Mouse (Mus musculus): ENCODE results near the gene Abcb9. TPM values are rescaled to one million over a fixed set of nuclear protein-coding genes. Genes with fewer than 3 reads are reported as not detected.

Gene Abcb9
- total RNA-seq, 4 experiments from 2014 or later, result 11.4 to 21.3 (median 15.4) TPM

DNA sequence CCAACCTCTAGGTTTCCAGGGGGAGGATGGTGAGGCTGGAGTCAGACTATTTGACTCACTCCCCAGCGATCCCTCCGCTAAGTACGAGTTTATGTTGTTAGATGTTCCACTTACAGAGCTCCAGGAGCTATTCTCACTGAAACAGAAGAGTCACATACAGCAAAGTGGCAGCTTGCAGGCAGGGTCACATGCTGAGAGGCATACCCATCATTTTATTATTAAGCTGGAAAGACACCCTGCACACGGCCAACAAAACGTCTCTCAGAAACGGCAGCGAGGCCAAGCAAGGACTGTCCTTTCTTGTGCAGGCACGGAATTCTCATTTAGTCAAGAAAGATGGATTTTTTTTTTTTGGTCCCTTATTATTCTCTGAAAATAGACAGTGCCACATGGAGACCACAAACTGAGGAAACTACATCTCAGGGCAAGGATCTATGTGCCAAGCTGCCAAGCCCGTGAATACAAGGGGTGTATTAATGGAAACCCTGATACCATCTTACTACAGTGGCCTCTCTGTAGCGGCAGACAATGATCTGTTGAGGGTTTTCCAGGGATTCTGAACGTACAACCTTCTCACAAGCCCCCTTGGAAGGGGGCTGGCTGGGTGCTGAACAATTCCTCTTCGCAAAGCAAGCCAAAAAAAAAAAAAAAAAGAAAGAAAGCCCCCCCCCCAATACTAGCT lies 65.1 kb downstream of the Abcb9 start:
- no peak for DNase-seq

GRCm38 (mm10) chr5:124029220-124030035 lies 66.2 kb downstream of the Abcb9 start:
- DNase-seq, result no peak

- no peak for DNase-seq
These were observed 66.9 kb downstream of the Abcb9 start for GRCm38 (mm10) chr5:124028680-124029079.

DNA sequence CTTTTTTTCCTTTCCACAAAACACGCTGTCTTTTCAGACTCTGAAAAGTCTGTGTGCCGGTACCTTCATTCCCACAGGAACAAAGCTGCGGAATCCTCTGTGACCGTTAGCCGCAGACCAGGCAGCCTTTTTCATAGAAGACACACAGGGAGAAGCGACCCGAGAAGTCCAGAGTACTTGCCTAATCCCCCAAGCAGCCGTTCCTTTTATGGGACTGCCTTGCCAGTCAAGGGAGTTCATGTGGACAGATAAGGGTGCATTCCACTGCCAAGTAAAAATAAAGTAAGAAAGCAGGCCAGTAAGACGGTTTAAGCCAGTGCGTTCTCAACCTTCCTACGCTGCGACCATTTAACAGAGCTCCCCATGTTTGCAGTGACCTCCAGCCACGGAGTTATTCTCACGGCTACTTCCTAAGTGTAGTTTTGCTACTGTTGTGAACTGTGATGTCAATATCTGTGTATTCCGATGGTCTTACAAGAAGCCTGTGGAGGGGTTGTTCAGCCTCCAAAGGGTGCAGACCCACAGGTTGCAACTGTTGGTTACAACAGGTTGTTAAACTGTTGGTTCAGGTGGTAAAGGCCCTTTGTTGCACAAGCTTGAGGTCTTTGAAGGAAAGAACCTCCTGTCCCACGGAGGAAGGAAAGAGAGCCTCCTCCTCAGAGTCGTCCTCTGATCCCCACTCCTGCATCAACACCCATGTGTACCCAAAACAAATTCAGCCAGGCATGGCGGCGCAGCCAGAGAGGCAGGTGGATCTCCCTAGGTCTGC lies 67.7 kb downstream of the Abcb9 start:
- DNase-seq, result no peak

DNA sequence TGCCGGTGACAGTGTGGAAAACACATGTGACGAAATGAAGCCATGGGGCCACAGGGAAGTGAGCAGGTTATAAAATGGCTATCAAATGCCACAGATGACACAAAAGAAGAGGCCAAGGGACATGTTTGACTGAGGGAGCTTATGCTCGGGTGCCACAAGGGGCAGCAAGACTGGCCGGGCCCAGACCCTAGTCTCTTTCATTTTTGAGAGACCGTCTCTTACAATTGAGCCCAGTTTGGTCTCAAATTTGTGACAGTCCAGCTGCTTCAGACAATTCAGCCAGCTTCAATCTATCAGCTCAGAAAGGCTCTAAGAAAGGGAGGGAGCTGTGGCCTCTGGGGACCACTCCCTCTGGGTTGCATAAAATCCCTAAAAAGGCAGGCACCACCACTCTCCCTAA lies 69.0 kb downstream of the Abcb9 start:
- DNase-seq, result no peak

DNA sequence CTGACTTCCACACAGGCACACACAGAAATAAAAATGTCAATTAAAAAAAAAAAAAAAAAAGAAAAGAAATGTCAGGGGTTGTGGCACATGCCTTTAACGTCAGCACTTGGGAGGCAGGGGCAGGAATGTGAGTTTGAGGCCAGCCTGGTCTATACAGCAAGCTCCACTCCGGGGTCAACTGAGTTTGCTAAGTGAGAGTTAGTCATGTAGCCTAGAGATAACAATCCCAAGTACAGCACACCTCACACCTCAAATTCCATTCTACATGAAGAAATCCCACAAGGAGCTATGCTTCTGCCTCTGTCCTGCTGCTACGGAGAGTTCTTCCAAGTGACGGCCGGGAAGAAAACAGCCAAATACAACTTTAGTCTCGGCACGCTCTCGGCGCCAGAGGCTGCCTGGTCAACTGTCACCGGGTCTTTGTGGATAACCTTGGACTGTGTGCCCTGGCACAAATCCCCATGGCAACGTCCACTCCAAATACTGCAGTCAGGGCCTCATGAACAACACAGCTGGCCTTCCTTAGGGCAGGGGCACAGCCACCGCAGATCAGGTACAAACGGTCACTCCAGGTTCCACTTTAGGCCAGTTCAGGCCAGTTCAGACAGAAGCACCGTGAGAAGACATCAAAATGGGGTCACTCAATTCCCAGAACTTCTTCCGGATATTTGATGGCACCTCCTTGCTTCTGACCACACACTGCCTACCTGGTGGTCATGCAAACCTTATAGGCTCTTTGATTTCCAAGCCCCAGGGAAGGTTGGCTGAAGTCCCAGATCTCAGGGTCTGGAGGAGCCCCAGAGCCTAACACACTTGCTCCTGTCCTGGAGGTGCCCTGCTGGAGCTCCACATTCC lies 69.8 kb downstream of the Abcb9 start:
- DNase-seq, result peak; percentile 82

DNA sequence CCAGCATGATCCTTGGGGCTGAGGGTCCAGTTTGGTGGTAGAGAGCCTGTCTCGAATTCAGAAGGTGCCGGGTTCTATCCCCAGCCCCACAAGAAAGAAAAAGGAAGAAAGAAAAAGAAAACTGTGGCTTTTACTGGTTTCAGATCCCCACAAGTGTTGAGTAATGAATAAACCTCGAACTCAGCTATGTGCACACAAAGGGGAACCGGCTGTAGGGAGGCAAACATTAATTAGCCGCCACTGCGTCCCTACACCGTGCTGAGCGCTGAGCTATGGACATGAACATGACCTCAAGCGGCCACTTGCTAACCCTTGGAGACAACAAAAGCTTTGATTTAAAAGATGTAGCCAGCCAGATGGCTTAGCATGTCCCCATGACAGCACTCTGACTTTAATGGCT lies 70.5 kb downstream of the Abcb9 start:
- DNase-seq, result no peak

GRCm38 (mm10) chr5:124024677-124025076 lies 70.9 kb downstream of the Abcb9 start:
- peak; percentile 83 for DNase-seq

GRCm38 (mm10) chr5:124022365-124022764 lies 73.2 kb downstream of the Abcb9 start:
- DNase-seq, result no peak

DNA sequence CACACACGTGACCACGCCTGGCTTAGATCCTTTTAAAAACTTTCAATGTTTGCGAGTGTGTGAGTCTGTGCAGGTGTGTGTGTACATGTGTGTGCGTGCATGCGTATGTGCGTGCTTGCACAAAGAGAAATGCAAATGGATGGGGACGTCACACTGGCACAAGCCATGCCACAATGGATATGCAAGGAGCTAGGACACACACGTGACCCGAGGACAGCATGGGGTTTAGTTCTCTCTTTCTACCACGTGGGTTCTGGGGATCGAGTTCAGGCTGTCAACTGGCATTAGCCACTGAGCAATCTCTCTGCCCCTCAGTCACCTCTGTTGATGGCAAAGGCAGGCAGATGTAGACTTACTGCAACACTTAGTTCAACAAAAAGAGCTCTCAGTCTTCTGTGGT lies 73.9 kb downstream of the Abcb9 start:
- DNase-seq, result no peak

DNA sequence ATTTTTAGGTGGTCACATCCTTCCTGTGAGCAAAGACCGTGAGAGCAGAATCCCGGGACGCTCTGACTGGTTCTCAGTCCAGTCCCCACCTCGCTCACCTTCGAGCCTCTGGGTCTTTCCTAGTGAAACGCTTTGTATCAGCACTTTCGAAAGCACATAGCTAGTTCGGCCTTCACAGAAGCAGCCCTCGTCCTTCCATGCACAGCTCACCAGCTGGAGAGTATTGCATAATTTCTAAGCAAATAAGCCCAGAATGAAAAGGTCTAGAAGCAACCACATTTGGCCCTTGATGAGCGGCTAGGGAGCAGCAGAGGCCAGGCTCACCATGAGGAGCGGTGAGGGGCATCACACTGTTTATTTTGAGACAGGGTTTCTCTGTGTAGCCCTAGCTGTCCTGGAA lies 74.5 kb downstream of the Abcb9 start:
- DNase-seq, result peak; percentile 66

DNA sequence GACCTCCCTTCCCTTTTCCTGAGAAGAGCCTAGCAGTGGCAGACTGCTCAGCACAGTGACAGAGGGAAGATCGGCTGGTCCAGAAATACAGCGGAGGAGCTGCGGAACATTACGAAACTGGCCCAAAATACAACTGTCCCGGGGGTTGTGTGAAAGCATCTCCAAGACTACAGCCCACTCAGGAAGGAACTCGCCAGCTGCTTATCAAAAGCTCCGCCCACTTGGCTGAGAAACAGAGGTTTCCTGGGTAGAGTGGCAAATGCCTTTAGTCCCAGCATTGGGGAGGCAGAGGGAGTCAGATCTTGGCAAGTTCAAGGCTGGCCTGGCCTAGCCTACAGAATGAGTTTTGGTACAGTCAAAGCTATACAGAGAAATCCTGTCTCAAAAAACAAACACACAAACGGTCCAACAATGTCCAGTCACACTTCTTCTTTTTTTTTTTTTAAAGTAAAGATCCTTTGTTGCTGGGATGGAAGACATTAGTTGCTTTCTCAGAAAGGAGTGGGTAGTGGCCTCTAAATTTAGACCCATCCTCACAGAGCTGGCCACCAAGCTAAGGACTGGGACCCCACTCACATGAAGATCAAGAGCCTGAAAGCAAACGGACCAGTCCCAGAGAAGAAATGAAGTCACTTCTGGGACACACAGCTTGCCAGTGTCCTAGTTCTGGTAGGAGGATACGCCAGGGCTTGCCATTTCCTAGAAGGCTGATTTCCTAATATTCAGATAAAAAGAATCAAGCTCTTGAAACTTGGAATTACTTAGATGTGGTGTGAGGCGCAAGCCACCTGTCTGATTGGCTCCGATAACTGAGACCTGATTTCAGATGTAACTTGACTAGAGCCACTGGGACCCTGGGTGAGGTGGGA lies 76.0 kb downstream of the Abcb9 start:
- peak; percentile 85 for DNase-seq

DNA sequence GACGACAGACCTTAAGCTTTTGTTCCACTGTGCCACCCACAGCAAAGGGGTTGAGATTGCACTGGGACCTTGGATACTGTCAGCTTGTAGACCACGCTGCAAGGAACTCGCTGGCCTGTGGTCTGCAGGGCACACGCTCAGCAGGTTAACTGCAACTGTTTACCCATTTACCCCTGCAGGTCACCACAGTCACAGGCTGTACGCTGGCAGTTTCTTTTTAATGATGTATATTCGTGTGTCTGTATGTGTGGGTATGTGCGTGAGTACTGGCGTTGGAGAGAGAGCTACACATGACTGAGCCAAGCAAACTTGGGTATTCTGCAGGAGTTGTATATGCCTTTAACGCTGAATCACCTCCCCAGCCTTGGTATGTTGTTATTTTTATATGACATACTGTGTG lies 76.9 kb downstream of the Abcb9 start:
- no peak for DNase-seq

DNA sequence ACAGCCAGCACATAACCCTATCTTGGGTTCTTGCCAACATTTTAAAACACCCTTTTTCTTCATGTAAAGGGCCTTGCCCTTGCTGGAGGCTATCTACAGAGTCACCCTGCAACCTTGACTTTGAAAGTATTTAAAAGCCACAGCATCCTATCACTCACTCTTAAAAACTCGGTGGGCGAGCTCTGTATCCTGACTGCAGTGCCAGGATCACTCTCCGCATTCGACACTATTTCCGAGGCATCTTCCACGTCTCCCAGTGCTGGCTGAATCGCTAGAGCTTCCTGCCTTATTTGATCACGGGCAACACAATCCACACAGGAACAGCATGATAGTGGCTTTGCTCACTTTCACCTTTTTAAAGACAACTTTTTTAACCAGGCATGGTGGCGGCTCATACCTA lies 77.7 kb downstream of the Abcb9 start:
- DNase-seq, result no peak

DNA sequence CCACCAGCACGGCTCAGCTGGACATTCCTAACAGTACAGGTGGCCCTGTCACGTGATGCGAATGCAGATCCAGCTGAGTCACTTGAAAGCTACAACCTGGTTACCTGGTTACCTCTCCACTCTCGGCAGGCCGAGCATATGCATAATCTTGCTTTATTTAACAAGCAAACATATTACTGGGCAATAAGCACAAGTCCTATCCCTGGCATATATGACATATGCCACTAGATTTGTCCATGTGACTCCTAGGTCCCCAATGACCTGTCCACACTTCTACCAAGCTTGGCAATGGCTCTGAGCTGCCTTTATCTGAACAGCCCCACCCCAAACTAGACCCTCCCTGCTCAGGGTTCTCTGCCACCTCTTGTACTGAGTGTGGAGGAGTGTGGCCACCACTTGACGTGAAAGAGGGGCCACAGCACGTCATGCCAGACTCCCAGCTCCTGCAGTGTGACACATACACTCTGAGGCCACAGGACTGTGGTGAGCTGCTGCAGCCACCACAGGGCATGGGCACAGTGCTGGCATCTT lies 79.2 kb downstream of the Abcb9 start:
- no peak for DNase-seq

- DNase-seq, result no peak
These were observed 79.9 kb downstream of the Abcb9 start for GRCm38 (mm10) chr5:124015727-124016126.

DNA sequence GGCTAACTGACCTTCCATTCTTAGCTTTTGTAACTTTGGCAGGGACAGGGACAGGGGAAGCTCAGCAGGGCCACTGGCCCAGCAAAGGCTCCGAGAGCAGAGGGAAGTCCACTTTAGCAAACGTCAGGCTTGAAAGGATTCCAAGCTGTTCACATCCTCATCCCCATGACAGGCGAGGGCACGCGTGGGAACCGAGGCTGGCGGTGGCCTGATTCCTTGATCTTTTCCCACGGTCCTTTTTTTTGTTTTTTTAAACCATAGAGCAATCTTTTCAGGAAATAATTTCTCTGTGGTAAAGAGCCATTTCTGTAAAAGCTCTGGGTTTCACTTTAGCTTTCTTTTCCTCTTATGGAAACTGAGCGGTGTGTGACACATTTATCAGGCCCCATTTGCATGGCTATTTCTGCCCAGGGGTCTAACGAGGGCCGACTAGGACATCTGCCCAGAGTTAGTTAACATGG lies 80.8 kb downstream of the Abcb9 start:
- DNase-seq, result peak; percentile 71

GRCm38 (mm10) chr5:124014180-124014579 lies 81.4 kb downstream of the Abcb9 start:
- DNase-seq, result no peak

- DNase-seq, result no peak
These were observed 81.9 kb downstream of the Abcb9 start for GRCm38 (mm10) chr5:124013747-124014146.

GRCm38 (mm10) chr5:124012885-124013284 lies 82.7 kb downstream of the Abcb9 start:
- peak; percentile 68 for DNase-seq

- no peak for DNase-seq
These were observed 83.7 kb downstream of the Abcb9 start for GRCm38 (mm10) chr5:124011927-124012326.
